In genomic region chr3:41326211-41327104, GRCm38 (mm10) we compare ENCODE assay signal across 14 mouse cellular contexts.
DNase-seq lines count a peak whose midpoint lies in the region; ATAC-seq and TF ChIP-seq lines count a peak whose summit lies in the region.
"Had no signal": no experiment of that assay in that cellular context is flagged by ENCODE, and none has a peak within 500 bp of the region (broad histone marks: within the 10 kb centered on the region; RNA-seq: fewer than 3 reads in every experiment).

No protein-coding gene starts in this region.

- ATAC-seq in intestine, embryonic 16.5 days: no peak
- ATAC-seq in intestine, postnatal 0 days: no peak
- ATAC-seq in lung, embryonic 16.5 days (ENCODE audit: low read depth): peak; percentile 65
- ATAC-seq in megakaryocyte progenitor cell, adult 5-6 weeks (replicated peaks; ENCODE audit: poor library complexity): peak; percentile 65
- ATAC-seq: hindbrain, embryonic 16.5 days had no signal

- H3K4me3 ChIP-seq in intestine, embryonic 16.5 days (ENCODE audit: low read length): no peak overlapping the region
- no peak overlapping the region for H3K4me3 ChIP-seq in intestine, postnatal 0 days (ENCODE audit: low read depth, low read length)
- no peak overlapping the region for H3K4me3 ChIP-seq in lung, embryonic 16.5 days (ENCODE audit: low read length)
- H3K4me3 ChIP-seq in gastrocnemius, adult 2 months: no peak overlapping the region
- H3K4me3 ChIP-seq: limb, embryonic 15.5 days; megakaryocyte, embryonic 14.5 days; neural tube, embryonic 12.5 days had no signal

- intact Hi-C loops in gastrocnemius, adult 2 months (cut with DNase I): no loop called here

- H3K27ac ChIP-seq in intestine, embryonic 16.5 days (ENCODE audit: low read length): 0 out of 2 replicates have a peak overlapping the region, but pooled peaks have one; percentile 8
- H3K27ac ChIP-seq in intestine, postnatal 0 days (ENCODE audit: low read depth, low read length): no peak overlapping the region
- H3K27ac ChIP-seq in lung, embryonic 16.5 days (ENCODE audit: low read length): 0 out of 2 replicates have a peak overlapping the region, but pooled peaks have one; percentile 36
- H3K27ac ChIP-seq in gastrocnemius, adult 2 months: no peak overlapping the region
- H3K27ac ChIP-seq: limb, embryonic 15.5 days; neural tube, embryonic 12.5 days had no signal

- no peak for DNase-seq in lung, postnatal 14 days
- peak; percentile 32 for DNase-seq in gastrocnemius, adult 2 months
- no peak for DNase-seq in right cerebral cortex, postnatal 4 days
- DNase-seq: adrenal gland, postnatal 36 days; cerebellum, postnatal 14 days; thymus, postnatal 4 days had no signal

- WGBS in intestine, embryonic 16.5 days: 68% methylated on average over 12 of the region's 12 CpGs
- 65% methylated on average over 12 of the region's 12 CpGs for WGBS in intestine, postnatal 0 days
- WGBS in lung, embryonic 16.5 days: 51% methylated on average over 12 of the region's 12 CpGs

- no peak overlapping the region for H3K9ac ChIP-seq in intestine, embryonic 16.5 days (ENCODE audit: low read depth, low read length)
- no peak overlapping the region for H3K9ac ChIP-seq in intestine, postnatal 0 days (ENCODE audit: low read depth, low read length)
- H3K9ac ChIP-seq in lung, embryonic 16.5 days (ENCODE audit: low read length): no peak overlapping the region
- H3K9ac ChIP-seq: limb, embryonic 15.5 days; neural tube, embryonic 12.5 days had no signal

- H3K36me3 ChIP-seq in intestine, embryonic 16.5 days (ENCODE audit: control insufficient read depth, insufficient read depth, low read length): no peaks in the 10 kb centered on the region
- H3K36me3 ChIP-seq in intestine, postnatal 0 days (ENCODE audit: control insufficient read depth, insufficient read depth): no peaks in the 10 kb centered on the region
- no peaks in the 10 kb centered on the region for H3K36me3 ChIP-seq in lung, embryonic 16.5 days (ENCODE audit: control insufficient read depth, insufficient read depth, low read length)
- H3K36me3 ChIP-seq: limb, embryonic 15.5 days; neural tube, embryonic 12.5 days had no signal

- no peaks in the 10 kb centered on the region for H3K27me3 ChIP-seq in intestine, embryonic 16.5 days (replicated peaks; ENCODE audit: control insufficient read depth, insufficient read depth, low read length)
- no peaks in the 10 kb centered on the region for H3K27me3 ChIP-seq in intestine, postnatal 0 days (replicated peaks; ENCODE audit: control insufficient read depth, insufficient read depth, low read length)
- H3K27me3 ChIP-seq in lung, embryonic 16.5 days (ENCODE audit: control insufficient read depth, insufficient read depth, low read depth, low read length): no peaks in the 10 kb centered on the region
- H3K27me3 ChIP-seq: limb, embryonic 15.5 days; megakaryocyte, embryonic 14.5 days; neural tube, embryonic 12.5 days had no signal

- H3K9me3 ChIP-seq in intestine, embryonic 16.5 days (ENCODE audit: control insufficient read depth, low read length): no peaks in the 10 kb centered on the region
- H3K9me3 ChIP-seq in intestine, postnatal 0 days (ENCODE audit: control insufficient read depth): no peaks in the 10 kb centered on the region
- no peaks in the 10 kb centered on the region for H3K9me3 ChIP-seq in lung, embryonic 16.5 days (ENCODE audit: control insufficient read depth, low read length)
- H3K9me3 ChIP-seq: limb, embryonic 15.5 days; neural tube, embryonic 12.5 days had no signal

- H3K4me1 ChIP-seq in intestine, embryonic 16.5 days (ENCODE audit: control insufficient read depth, insufficient read depth, low read length): peaks cover 3% of the 10 kb centered on the region; the same call in 1 of the 2 replicates
- H3K4me1 ChIP-seq in intestine, postnatal 0 days (replicated peaks; ENCODE audit: control insufficient read depth, insufficient read depth, low read length): no peaks in the 10 kb centered on the region
- peaks cover 8% of the 10 kb centered on the region; the same call in 1 of the 2 replicates for H3K4me1 ChIP-seq in lung, embryonic 16.5 days (replicated peaks; ENCODE audit: control insufficient read depth, insufficient read depth, low read length)
- H3K4me1 ChIP-seq: megakaryocyte, embryonic 14.5 days; neural tube, embryonic 12.5 days had no signal

- H3K4me2 ChIP-seq in intestine, embryonic 16.5 days (ENCODE audit: low read depth, low read length): no peak overlapping the region
- H3K4me2 ChIP-seq in intestine, postnatal 0 days (replicated peaks; ENCODE audit: low read depth): no peak overlapping the region
- H3K4me2 ChIP-seq in lung, embryonic 16.5 days (ENCODE audit: low read depth, low read length): peak overlapping the region; percentile 19; the same call in 1 of the 2 replicates
- H3K4me2 ChIP-seq: limb, embryonic 15.5 days; neural tube, embryonic 12.5 days had no signal

- no peak for TF ChIP-seq CTCF in intestine, postnatal 0 days (IDR thresholded peaks at IDR 0.05; ENCODE audit: low read depth)
- no peak for TF ChIP-seq CTCF in gastrocnemius, adult 2 months (IDR thresholded peaks at IDR 0.05)

Comparison
In these comparisons a context has a peak if more than half of its experiments do, and no peak if none do; other contexts are left out.
1. H3K27ac ChIP-seq: peak in intestine, embryonic 16.5 days (single experiment) and lung, embryonic 16.5 days (single experiment); none in intestine, postnatal 0 days (single experiment) and gastrocnemius, adult 2 months (single experiment).
2. ATAC-seq: peak in lung, embryonic 16.5 days (single experiment) and megakaryocyte progenitor cell, adult 5-6 weeks (single experiment); none in intestine, embryonic 16.5 days (single experiment) and intestine, postnatal 0 days (single experiment).